Mouse (Mus musculus): ENCODE results near the gene Pou2f3. TPM values are rescaled to one million over a fixed set of nuclear protein-coding genes. Genes with fewer than 3 reads are reported as not detected.

Gene Pou2f3
- polyA plus RNA-seq, 1 experiment from 2014 or later, result 0.89 TPM

- peaks cover 70% of the 10 kb centered on the region for H3K4me1 ChIP-seq (replicated peaks; ENCODE audit: control insufficient read depth, insufficient read depth, low read length)
- no peaks in the 10 kb centered on the region for H3K9me3 ChIP-seq (ENCODE audit: control insufficient read depth, low read length)
- no peak overlapping the region for H3K4me2 ChIP-seq (ENCODE audit: low read length)
- H3K27me3 ChIP-seq (replicated peaks; ENCODE audit: control insufficient read depth, insufficient read depth, low read length), result no peaks in the 10 kb centered on the region
- ATAC-seq (replicated peaks; ENCODE audit: low FRiP score, low TSS enrichment, low read depth), result no peak
- DNase-seq (ENCODE audit: low spot score), result no peak
- H3K27ac ChIP-seq (ENCODE audit: low read depth), result no peak overlapping the region
- 81% methylated on average over 6 of the region's 6 CpGs for WGBS
- no peak overlapping the region for H3K9ac ChIP-seq (ENCODE audit: low read length)
- H3K36me3 ChIP-seq (ENCODE audit: control insufficient read depth, insufficient read depth, low read length), result peaks cover 23% of the 10 kb centered on the region
- no peak overlapping the region for H3K4me3 ChIP-seq (ENCODE audit: low read depth, low read length)
Measured at GRCm38 (mm10) chr9:43235336-43235735, 25.2 kb upstream of the Pou2f3 start.

DNA sequence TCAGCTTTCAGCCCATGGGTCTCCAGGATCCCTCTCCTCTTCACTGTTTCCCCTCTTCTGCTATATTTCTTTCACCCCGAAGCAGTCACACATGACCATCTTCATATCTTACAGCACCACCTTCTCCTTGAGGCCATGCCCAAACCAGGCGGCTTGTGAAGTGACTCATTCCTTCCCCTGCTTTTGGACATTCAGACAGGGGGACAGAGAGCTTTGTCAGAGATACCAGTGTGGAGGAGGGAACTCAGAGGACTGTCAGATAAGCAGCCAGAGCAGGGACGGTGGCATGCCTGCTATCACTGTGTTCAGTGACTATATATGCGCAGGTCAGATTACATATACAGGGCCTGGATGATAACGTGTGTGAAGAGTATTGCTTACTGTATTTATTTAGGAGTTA lies 24.3 kb upstream of the Pou2f3 start:
- 57% methylated on average over 5 of the region's 5 CpGs for WGBS
- H3K27ac ChIP-seq (ENCODE audit: low read depth), result peak overlapping the region; percentile 43; the same call in 1 of the 2 replicates
- no peak for DNase-seq (ENCODE audit: low spot score)

DNA sequence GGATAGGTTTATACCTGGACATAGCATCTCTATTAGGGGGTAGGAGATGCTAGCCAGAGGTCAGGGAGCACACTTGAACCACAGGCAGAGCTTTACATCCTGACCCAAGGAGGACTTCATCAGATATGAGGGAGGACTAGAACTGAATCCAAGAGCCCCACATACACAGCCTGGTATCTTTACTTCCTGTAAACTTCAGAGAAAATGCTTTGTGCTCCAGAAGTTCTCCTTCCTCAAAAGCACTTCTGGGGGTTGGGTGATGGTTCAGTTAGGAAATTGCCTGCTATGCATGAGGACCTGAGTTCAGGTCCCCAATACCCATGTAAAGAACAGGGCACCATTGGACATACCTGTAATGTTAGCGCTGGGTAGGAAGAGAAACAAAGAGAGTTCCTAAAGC lies 23.3 kb upstream of the Pou2f3 start:
- Histone ChIP-seq H3K36me3 (ENCODE audit: control insufficient read depth, insufficient read depth, low read length) (peaks cover 33% of the 10 kb centered on the region), H3K9ac (ENCODE audit: low read length) (no peak overlapping the region), H3K4me1 (replicated peaks; ENCODE audit: control insufficient read depth, insufficient read depth, low read length) (peaks cover 82% of the 10 kb centered on the region), H3K27me3 (replicated peaks; ENCODE audit: control insufficient read depth, insufficient read depth, low read length) (no peaks in the 10 kb centered on the region), H3K27ac (ENCODE audit: low read depth) (peak overlapping the region; percentile 89), H3K9me3 (ENCODE audit: control insufficient read depth, low read length) (no peaks in the 10 kb centered on the region), H3K4me3 (ENCODE audit: low read depth, low read length) (no peak overlapping the region), H3K4me2 (ENCODE audit: low read length) (no peak overlapping the region)
- DNase-seq (ENCODE audit: low spot score) (no peak), ATAC-seq (replicated peaks; ENCODE audit: low FRiP score, low TSS enrichment, low read depth) (no peak)
- 100% methylated on average over 1 of the region's 1 CpGs for WGBS

More for the DNA sequence above, 24.3 kb upstream of the Pou2f3 start:
- Histone ChIP-seq H3K27me3 (replicated peaks; ENCODE audit: control insufficient read depth, insufficient read depth, low read length) (no peaks in the 10 kb centered on the region), H3K36me3 (ENCODE audit: control insufficient read depth, insufficient read depth, low read length) (peaks cover 27% of the 10 kb centered on the region), H3K4me3 (ENCODE audit: low read depth, low read length) (no peak overlapping the region), H3K4me2 (ENCODE audit: low read length) (no peak overlapping the region), H3K9me3 (ENCODE audit: control insufficient read depth, low read length) (no peaks in the 10 kb centered on the region), H3K9ac (ENCODE audit: low read length) (no peak overlapping the region), H3K4me1 (replicated peaks; ENCODE audit: control insufficient read depth, insufficient read depth, low read length) (peaks cover 76% of the 10 kb centered on the region)
- ATAC-seq (replicated peaks; ENCODE audit: low FRiP score, low TSS enrichment, low read depth), result no peak

DNA sequence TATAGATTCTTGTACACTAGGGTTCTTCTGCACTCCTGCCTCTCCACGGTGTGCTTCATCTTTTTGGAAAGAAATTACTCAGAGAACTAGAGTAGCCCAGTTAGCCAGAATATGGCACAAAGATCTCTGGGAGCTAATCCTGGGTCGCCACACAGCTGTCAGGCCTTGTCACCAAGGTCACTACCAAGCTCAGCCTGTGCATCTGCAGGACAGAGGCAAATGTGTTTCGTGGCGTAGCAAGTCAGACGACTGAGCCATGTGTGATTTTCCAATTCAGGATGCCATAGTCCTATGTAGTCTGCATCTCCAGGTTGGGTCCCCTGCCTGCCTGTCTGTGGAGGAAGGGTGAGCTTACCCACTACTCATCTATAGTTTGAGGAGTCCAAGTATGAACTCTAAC lies 22.9 kb upstream of the Pou2f3 start:
- peaks cover 77% of the 10 kb centered on the region for H3K4me1 ChIP-seq (replicated peaks; ENCODE audit: control insufficient read depth, insufficient read depth, low read length)

DNA sequence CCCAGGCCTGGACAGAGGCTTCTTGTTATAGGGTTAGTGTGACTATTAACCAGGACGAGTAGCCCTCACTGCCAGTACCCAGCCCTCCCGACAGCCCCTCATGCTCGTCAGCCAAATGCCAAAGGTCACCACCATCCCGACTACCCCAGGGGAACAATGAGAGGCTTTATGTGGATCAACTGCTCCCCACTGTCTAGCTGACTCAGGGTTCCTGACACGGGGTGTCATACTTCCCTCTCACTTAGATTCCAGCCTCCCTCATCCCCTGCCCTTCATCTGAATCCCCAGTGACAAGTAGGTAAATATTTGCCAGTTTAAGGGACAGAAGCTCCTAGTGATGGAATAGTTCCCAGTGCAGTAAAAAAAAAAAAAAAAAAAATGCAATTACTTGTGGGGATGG lies 22.1 kb upstream of the Pou2f3 start:
- Histone ChIP-seq H3K27ac (ENCODE audit: low read depth) (peak overlapping the region; percentile 89), H3K9ac (ENCODE audit: low read length) (no peak overlapping the region), H3K27me3 (replicated peaks; ENCODE audit: control insufficient read depth, insufficient read depth, low read length) (no peaks in the 10 kb centered on the region), H3K4me1 (replicated peaks; ENCODE audit: control insufficient read depth, insufficient read depth, low read length) (peaks cover 75% of the 10 kb centered on the region), H3K4me3 (ENCODE audit: low read depth, low read length) (no peak overlapping the region), H3K4me2 (ENCODE audit: low read length) (peak overlapping the region; percentile 38), H3K36me3 (ENCODE audit: control insufficient read depth, insufficient read depth, low read length) (peaks cover 35% of the 10 kb centered on the region), H3K9me3 (ENCODE audit: control insufficient read depth, low read length) (no peaks in the 10 kb centered on the region)
- 8% methylated on average over 5 of the region's 5 CpGs for WGBS
- DNase-seq (ENCODE audit: low spot score) (no peak), ATAC-seq (replicated peaks; ENCODE audit: low FRiP score, low TSS enrichment, low read depth) (peak; percentile 44)

More for the DNA sequence above, 22.9 kb upstream of the Pou2f3 start:
- ATAC-seq (replicated peaks; ENCODE audit: low FRiP score, low TSS enrichment, low read depth), result no peak
- Histone ChIP-seq H3K36me3 (ENCODE audit: control insufficient read depth, insufficient read depth, low read length) (peaks cover 33% of the 10 kb centered on the region), H3K4me3 (ENCODE audit: low read depth, low read length) (no peak overlapping the region), H3K27me3 (replicated peaks; ENCODE audit: control insufficient read depth, insufficient read depth, low read length) (no peaks in the 10 kb centered on the region), H3K9me3 (ENCODE audit: control insufficient read depth, low read length) (no peaks in the 10 kb centered on the region), H3K27ac (ENCODE audit: low read depth) (peak overlapping the region; percentile 89), H3K4me2 (ENCODE audit: low read length) (peak overlapping the region; percentile 38), H3K9ac (ENCODE audit: low read length) (no peak overlapping the region)
- DNase-seq (ENCODE audit: low spot score), result no peak
- 35% methylated on average over 5 of the region's 5 CpGs for WGBS

DNA sequence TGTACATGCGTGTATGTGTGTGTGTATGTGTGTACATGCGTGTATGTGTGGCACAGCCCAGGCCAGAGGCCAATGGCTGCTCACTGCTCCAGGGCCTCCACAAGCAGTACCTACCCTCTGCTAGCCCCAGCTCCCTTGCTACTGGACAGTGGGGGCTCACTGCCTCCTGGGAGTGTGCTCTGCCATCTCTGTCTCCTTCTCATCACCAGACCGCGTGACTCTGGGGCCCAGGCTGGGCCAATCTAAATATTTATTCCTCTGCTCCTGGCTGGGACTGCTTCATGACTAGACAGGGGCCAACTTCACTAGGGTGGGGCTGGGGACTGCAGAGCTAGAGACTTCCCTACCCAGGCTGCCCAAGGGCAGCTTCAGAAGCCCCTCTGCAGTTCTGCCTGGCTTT lies 21.6 kb upstream of the Pou2f3 start:
- DNase-seq (ENCODE audit: low spot score) (peak; percentile 77), ATAC-seq (replicated peaks; ENCODE audit: low FRiP score, low TSS enrichment, low read depth) (peak; percentile 75)
- Histone ChIP-seq H3K9ac (ENCODE audit: low read length) (peak overlapping the region; percentile 37; the same call in 1 of the 2 replicates), H3K27me3 (replicated peaks; ENCODE audit: control insufficient read depth, insufficient read depth, low read length) (no peaks in the 10 kb centered on the region), H3K9me3 (ENCODE audit: control insufficient read depth, low read length) (no peaks in the 10 kb centered on the region), H3K27ac (ENCODE audit: low read depth) (peak overlapping the region; percentile 89), H3K36me3 (ENCODE audit: control insufficient read depth, insufficient read depth, low read length) (peaks cover 36% of the 10 kb centered on the region), H3K4me2 (ENCODE audit: low read length) (peak overlapping the region; percentile 38), H3K4me3 (ENCODE audit: low read depth, low read length) (0 out of 2 replicates have a peak overlapping the region, but pooled peaks have one; percentile 1), H3K4me1 (replicated peaks; ENCODE audit: control insufficient read depth, insufficient read depth, low read length) (peaks cover 75% of the 10 kb centered on the region)
- WGBS, result 21% methylated on average over 4 of the region's 4 CpGs

GRCm38 (mm10) chr9:43230886-43231285 lies 20.7 kb upstream of the Pou2f3 start:
- no peaks in the 10 kb centered on the region for H3K27me3 ChIP-seq (replicated peaks; ENCODE audit: control insufficient read depth, insufficient read depth, low read length)
- peak overlapping the region; percentile 38 for H3K4me2 ChIP-seq (ENCODE audit: low read length)
- no peak overlapping the region for H3K4me3 ChIP-seq (ENCODE audit: low read depth, low read length)
- ATAC-seq (replicated peaks; ENCODE audit: low FRiP score, low TSS enrichment, low read depth) (0 out of 2 replicates have a peak, but pooled peaks have one; percentile 13), DNase-seq (ENCODE audit: low spot score) (peak; percentile 66)
- peaks cover 31% of the 10 kb centered on the region for H3K36me3 ChIP-seq (ENCODE audit: control insufficient read depth, insufficient read depth, low read length)
- WGBS, result 23% methylated on average over 4 of the region's 4 CpGs
- H3K4me1 ChIP-seq (replicated peaks; ENCODE audit: control insufficient read depth, insufficient read depth, low read length), result peaks cover 80% of the 10 kb centered on the region
- no peaks in the 10 kb centered on the region for H3K9me3 ChIP-seq (ENCODE audit: control insufficient read depth, low read length)
- H3K9ac ChIP-seq (ENCODE audit: low read length), result peak overlapping the region; percentile 37; the same call in 1 of the 2 replicates
- H3K27ac ChIP-seq (ENCODE audit: low read depth), result peak overlapping the region; percentile 89

DNA sequence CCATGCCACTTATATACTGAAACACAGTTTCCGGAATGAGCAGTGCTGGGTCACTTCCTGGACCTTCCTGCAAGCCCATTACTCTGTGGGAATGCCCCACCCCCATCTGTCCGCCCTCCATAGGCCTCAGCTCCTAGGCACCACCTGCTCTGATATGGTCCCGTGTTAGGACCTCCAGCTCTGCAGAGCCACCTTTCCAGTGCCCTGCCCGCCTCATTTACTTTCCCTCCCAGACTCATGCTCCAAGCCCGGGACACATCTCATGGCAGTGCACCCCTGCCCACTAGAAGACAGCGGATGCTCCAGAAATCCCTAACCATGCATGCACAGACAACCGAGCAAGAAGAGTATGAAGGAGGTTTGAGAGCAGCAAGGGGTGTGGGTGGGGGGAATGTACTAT lies 19.8 kb upstream of the Pou2f3 start:
- H3K27ac ChIP-seq (ENCODE audit: low read depth), result no peak overlapping the region
- ATAC-seq (replicated peaks; ENCODE audit: low FRiP score, low TSS enrichment, low read depth), result no peak
- H3K36me3 ChIP-seq (ENCODE audit: control insufficient read depth, insufficient read depth, low read length), result peaks cover 27% of the 10 kb centered on the region
- H3K27me3 ChIP-seq (replicated peaks; ENCODE audit: control insufficient read depth, insufficient read depth, low read length), result no peaks in the 10 kb centered on the region
- H3K4me1 ChIP-seq (replicated peaks; ENCODE audit: control insufficient read depth, insufficient read depth, low read length), result peaks cover 89% of the 10 kb centered on the region
- no peak overlapping the region for H3K4me3 ChIP-seq (ENCODE audit: low read depth, low read length)
- 72% methylated on average over 7 of the region's 7 CpGs for WGBS
- H3K4me2 ChIP-seq (ENCODE audit: low read length), result no peak overlapping the region
- DNase-seq (ENCODE audit: low spot score), result no peak
- no peaks in the 10 kb centered on the region for H3K9me3 ChIP-seq (ENCODE audit: control insufficient read depth, low read length)
- H3K9ac ChIP-seq (ENCODE audit: low read length), result no peak overlapping the region

DNA sequence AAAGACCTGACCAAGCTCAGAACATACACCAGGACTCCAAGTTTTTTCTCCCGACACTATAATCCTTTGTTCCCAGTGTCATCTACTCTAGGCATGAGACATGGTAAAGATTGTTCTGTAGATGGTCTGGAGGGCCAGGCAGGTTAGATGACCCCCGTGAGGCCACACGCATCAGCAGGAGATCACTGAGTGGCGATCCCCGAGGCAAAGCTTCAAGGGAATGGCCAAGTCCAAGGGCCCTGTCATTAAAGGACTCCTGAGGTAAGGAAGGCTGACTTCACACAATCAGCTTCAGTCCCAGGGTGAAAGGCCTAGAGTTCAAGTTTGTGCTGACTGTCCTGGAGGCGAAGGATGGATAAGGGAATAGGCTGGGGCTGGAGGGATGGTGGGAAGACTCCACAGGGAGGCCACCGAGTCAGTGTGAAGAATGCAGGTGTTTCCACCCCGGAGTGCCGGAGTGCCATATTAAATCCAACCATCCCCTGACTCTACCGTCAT lies 19.3 kb upstream of the Pou2f3 start:
- Histone ChIP-seq H3K27me3 (replicated peaks; ENCODE audit: control insufficient read depth, insufficient read depth, low read length) (no peaks in the 10 kb centered on the region), H3K9ac (ENCODE audit: low read length) (no peak overlapping the region), H3K4me1 (replicated peaks; ENCODE audit: control insufficient read depth, insufficient read depth, low read length) (peaks cover 90% of the 10 kb centered on the region), H3K36me3 (ENCODE audit: control insufficient read depth, insufficient read depth, low read length) (peaks cover 27% of the 10 kb centered on the region), H3K4me3 (ENCODE audit: low read depth, low read length) (no peak overlapping the region), H3K27ac (ENCODE audit: low read depth) (no peak overlapping the region), H3K9me3 (ENCODE audit: control insufficient read depth, low read length) (no peaks in the 10 kb centered on the region), H3K4me2 (ENCODE audit: low read length) (no peak overlapping the region)
- DNase-seq (ENCODE audit: low spot score) (no peak), ATAC-seq (replicated peaks; ENCODE audit: low FRiP score, low TSS enrichment, low read depth) (no peak)
- 91% methylated on average over 10 of the region's 10 CpGs for WGBS
